Comparison of ENCODE assay signal across 12 mouse cellular contexts in the genomic region with DNA sequence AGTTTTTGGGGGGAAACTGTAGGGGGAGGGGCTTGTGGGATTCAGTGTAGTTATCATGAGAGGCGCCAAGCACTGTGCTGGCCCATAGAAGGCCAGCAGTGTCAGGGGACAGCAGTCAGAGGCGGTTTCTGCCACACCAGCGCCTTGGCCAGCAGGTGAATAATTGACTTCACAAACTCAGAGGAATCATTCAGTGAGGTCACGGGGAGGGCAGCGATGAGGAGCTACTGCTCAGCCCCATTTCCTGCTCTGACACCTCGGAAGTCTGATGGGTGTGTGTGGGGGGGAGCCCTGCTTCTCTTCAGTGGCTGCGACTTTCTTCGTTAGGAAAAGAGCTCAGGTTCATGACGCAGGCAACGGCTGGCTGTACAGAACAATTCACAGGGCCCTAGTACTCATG. TPM values are rescaled to one million over a fixed set of nuclear protein-coding genes. Genes with fewer than 3 reads are reported as not detected.
DNase-seq lines count a peak whose midpoint lies in the region; ATAC-seq lines count a peak whose summit lies in the region.
"Had no signal": no experiment of that assay in that cellular context is flagged by ENCODE, and none has a peak within 500 bp of the region (broad histone marks: within the 10 kb centered on the region; RNA-seq: fewer than 3 reads in every experiment).

No protein-coding gene starts in this region.

- no peak for ATAC-seq in megakaryocyte, adult 5-6 weeks (ENCODE audit: poor library complexity, severe bottlenecking)
- ATAC-seq: liver, embryonic 12.5 days; lung, postnatal 0 days had no signal

- peak; percentile 41 for DNase-seq in CD4-positive helper T cell, adult 2 months (ENCODE audit: low read depth, low spot score)
- peak; percentile 20 to 40 for DNase-seq in CD8-positive naive resting alpha-beta T cell, adult 2 months (ENCODE audit: low read depth in 2 of 2, low spot score in 2 of 2)
- DNase-seq in kidney, adult 11 months = peak; percentile 82
- peak; percentile 83 for DNase-seq in kidney, postnatal 14 days
- DNase-seq in adrenal gland, adult (ENCODE audit: inconsistent age in 2 of 2, low spot score in 1 of 2) = no peak
- DNase-seq in spleen, adult 18-20 months = no peak
- DNase-seq: adrenal gland, postnatal 14 days; cerebellum, postnatal 25 days; thymus, adult 2 months had no signal

RNA-seq across cellular contexts. Expression of a gene that starts 24.8 kb away (rescaled TPM):
- total RNA-seq in megakaryocyte, adult 5-6 weeks (2015) = 353 and 377 TPM in 2 replicates
- 210 and 213 TPM in 2 replicates for total RNA-seq in megakaryocyte, adult 5-6 weeks (2017)

Comparison
In these comparisons a context has a peak if more than half of its experiments do, and no peak if none do; other contexts are left out.
1. DNase-seq: peak in CD4-positive helper T cell, adult 2 months (single experiment), CD8-positive naive resting alpha-beta T cell, adult 2 months (2 of 2), kidney, adult 11 months (single experiment) and kidney, postnatal 14 days (single experiment); none in adrenal gland, adult (0 of 2) and spleen, adult 18-20 months (0 of 2).